Mouse (Mus musculus) hematopoietic stem cell, adult 5-6 weeks (primary cell): ENCODE data around the gene Glipr2. TPM values are rescaled to one million over a fixed set of nuclear protein-coding genes. Genes with fewer than 3 reads are reported as not detected.
A peak's percentile ranks its signal among the peaks of the same experiment; 100 is the strongest.

Experiments
- ATAC-seq, 2 experiments: fragments of 125-278 bp in 1 of 2; replicated peaks in 1 of 2; 2 replicates each; pipeline ENCODE4 v1.8.0; 2016 to 2017; ENCODE audit warnings: inconsistent platforms in 2 of 2, mild to moderate bottlenecking in 2 of 2, moderate number of reproducible peaks in 2 of 2, low read depth in 1 of 2, moderate TSS enrichment in 1 of 2; ENCODE audit not compliant: low FRiP score in 2 of 2, poor library complexity in 2 of 2, severe bottlenecking in 2 of 2, insufficient read depth in 1 of 2, low TSS enrichment in 1 of 2
- total RNA-seq: library from RNA; stranded (forward); fragments of 172-1452, 232-1000 nt; gene quantifications from 2 replicates; pipeline ENCODE4 v1.2.3, GENCODE M21; 2017

Gene Glipr2
- total RNA-seq, 1 experiment from 2014 or later: 40.2 TPM

DNA sequence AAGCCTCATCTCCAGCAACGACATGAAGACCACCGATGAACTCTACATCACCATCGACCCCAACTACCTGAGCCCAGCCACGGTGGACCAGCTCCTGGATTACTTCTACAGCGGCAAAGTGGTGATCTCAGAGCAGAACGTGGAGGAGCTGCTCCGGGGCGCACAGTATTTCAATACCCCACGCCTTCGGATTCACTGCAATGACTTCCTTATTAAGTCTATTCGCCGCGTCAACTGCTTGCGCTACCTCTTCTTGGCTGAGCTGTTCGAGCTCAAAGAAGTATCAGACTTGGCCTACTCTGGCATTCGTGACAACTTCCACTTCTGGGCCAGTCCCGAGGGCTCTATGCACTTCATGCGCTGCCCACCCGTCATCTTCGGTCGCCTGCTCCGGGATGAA, 26.6 kb downstream of the Glipr2 start:
- ATAC-seq: no peak

DNA sequence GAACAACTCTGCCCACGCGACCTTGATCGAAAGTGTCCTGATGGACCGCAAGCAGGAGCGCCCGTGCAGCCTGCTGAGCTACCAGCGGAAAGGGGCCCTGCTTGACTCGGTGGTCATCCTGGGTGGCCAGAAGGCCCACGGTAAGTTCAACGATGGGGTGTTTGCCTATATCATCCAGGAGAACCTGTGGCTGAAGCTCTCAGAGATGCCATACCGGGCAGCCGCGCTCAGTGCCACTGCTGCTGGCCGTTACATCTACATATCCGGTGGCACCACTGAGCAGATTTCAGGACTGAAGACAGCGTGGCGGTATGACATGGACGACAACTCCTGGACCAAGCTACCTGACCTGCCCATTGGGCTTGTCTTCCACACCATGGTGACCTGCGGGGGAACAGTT, 27.1 kb downstream of the Glipr2 start:
- no peak for ATAC-seq

DNA sequence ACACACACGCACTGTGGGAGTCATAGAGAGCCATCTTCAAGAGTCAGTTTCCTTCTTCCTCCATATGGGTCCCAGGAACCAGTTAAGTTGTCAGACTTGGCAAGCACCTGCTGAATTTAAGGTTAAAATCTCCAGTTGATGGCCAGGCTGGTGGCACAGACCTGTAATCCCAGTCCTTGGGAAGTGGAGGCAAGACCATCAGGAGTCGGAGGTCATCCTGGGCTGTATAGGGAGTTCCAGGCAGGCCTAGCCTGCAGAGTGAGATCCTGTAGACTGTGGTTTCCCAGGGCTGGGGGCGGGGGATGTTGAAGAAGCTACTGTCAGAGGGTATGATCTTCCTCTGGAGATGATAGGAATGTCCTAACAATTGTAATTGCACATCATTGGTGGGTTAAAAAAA, 31.8 kb downstream of the Glipr2 start:
- ATAC-seq: no peak

DNA sequence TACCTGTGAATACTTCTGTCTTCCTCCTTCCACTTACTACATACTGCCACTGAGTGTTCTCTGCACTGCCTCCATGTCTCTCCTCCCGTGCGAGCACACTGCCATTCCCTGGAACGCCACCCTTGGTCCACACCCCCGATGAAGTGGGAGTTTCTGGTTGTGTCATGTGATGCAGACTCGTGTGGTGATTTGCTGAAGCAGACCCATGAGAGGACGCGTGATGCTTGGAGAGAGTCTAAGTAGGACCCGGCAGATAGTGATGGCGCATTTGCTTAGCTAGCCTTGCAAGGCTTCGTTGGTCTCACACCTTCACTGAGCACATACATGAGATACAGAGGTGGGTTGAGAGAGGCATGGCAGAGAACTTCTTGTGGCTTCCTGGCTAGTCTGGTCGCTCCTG, 35.9 kb downstream of the Glipr2 start:
- no peak for ATAC-seq

DNA sequence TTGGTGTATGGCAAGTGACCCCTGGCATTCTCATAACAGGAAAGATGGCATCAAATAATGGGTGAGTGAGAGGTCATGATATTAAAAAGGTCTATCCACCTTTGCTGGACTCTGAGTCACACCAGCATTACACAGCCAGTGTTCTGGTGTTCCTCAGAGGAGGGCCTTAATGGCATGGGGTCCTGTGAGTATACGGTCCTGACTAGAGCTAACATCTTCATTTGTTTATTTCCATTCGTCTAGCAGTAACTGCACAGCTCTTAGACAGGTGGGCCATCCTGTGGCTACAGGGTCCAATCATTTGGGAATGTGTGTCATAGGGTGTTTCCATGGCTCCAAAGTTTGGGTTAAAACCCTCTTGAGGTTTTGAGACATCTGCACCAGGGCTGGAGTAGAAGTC, 37.1 kb downstream of the Glipr2 start:
- ATAC-seq: no peak

DNA sequence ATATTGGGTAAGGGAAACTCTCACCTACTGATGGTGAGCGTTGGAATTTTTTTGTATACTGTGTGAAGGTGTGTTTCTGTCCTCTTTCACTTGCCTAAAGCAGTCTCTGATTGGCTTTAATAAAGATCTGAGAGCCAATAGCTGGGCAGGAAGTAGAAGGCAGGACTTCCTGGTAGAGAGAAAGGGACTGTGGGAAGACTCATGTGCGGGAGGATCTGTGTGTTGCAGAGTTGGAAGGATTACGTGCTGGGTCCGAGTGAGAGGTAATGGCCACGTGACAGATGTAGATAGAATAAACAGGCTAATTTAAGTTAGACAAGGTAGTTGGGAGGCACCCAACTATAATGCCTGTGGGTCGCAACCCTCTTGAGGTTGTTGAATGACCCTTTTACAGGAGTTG, 46.4 kb downstream of the Glipr2 start:
- ATAC-seq: no peak; a peak in 1 of 4 replicates

DNA sequence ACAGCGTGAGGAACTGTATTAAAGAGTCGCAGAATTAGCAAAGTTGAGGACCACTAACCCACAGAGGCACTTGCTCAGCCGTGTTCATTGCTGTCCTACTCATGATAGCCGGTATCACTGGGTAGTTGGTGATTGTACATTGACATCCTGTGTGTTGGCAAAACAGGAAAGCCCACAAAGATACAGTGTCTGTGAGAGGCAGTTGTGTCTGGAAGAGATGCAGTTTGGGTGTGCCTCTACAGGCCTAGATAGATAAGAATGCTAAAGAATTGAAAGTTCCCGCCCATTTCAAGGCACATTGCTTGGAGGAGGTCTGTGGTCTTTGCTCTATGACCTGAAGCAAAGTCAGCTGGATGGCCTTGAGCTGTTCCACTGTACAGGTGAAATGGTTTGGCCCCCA, 46.9 kb downstream of the Glipr2 start, which contains the start of gene Clta:
TSS of gene Clta (plus strand) at position 327 of the 400 bp plus-strand sequence.
- peak in 1 of 2 experiments; percentile 48; a peak in 1 of 4 replicates for ATAC-seq

DNA sequence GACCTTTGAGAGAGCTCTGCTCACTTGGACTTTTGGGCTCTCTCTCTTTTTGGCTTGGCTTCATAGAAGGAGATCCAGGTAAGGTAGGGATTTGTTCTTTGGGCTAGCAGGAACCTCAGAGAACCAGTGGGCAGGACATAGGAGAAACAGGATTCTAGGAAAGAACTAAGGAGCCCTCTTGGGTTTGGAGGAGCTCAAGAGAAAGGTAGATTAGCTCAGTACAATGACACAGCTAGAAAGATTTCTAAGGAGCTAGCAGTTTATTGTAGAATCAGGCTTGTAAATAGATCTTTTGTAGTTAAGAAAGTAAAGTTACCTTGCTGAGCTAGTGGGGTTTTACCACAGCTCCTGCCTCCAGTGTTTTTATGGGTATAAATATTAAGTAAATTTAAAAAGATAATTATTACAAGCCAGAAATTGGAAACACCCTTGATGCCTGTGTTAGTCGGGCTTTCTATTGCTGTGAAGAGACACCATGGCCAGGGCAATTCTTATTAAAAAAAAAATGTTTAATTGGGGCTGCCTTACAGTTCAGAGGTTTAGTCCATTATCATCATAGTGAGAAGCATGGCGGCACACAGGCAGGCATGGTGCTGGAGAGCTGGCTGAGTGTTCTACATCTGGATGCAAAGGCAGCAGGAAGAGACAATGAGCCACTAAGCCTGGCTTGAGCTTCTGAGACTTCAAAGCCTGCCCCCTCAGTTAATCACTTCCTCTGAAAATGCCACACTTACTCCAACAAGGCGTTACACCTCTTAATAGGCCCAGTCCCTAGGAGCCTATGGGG, 47.6 kb downstream of the Glipr2 start:
- ATAC-seq: no peak

DNA sequence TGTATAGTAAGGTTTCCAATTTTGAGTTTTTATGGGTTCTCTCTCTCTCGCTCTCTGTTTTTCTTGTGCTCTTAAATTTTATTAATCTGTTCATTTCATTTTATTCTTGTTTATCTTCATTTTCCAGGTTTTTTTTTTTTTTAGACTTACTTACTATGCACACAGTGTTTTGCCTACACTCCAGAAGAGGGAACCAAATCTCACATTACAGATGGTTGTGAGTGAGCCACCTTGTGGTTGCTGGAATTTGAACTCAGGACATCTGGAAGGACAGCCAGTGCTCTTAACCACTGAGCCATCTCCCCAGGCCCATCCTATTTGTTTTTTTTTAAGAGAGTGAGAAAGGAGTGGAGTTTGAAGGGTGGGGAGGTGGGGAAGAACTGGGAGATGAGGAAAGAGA, 53.0 kb downstream of the Glipr2 start:
- no peak for ATAC-seq

DNA sequence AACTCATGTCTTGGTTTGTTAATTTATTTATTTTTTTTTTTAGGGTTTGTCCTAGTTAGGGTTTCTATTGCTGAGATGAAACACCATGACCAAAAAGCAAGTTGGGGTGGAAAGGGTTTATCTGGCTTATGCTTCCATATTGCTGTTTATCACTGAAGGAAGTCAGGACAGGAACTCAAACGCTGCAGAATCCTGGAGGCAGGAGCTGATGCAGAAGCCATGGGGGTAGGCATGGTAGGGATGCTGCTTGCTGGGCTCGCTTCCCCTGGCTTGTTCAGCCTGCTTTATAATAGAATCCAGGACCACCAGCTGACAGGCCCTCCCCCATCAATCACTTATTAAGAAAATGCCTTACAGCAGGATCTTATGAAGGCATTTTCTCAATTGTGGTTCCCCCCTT, 53.7 kb downstream of the Glipr2 start:
- no peak for ATAC-seq

DNA sequence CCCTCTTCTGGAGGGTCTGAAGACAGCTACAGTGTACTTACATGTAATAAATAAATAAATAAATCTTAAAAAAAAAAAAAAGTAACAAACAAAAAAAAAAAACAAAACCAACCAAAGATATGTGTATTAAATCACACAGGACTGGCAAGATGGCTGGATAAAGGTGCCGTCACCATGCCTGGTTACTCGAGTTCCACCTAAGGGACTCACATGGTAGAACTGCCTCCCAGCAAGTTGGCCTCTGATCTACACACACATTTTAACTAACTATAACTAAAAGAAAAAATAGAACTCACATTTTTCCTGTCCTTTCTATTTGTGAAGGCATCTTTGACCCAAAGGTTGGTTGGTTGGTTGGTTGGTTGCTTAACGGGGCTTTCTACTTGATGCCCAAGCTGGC, 54.6 kb downstream of the Glipr2 start:
- ATAC-seq: no peak

DNA sequence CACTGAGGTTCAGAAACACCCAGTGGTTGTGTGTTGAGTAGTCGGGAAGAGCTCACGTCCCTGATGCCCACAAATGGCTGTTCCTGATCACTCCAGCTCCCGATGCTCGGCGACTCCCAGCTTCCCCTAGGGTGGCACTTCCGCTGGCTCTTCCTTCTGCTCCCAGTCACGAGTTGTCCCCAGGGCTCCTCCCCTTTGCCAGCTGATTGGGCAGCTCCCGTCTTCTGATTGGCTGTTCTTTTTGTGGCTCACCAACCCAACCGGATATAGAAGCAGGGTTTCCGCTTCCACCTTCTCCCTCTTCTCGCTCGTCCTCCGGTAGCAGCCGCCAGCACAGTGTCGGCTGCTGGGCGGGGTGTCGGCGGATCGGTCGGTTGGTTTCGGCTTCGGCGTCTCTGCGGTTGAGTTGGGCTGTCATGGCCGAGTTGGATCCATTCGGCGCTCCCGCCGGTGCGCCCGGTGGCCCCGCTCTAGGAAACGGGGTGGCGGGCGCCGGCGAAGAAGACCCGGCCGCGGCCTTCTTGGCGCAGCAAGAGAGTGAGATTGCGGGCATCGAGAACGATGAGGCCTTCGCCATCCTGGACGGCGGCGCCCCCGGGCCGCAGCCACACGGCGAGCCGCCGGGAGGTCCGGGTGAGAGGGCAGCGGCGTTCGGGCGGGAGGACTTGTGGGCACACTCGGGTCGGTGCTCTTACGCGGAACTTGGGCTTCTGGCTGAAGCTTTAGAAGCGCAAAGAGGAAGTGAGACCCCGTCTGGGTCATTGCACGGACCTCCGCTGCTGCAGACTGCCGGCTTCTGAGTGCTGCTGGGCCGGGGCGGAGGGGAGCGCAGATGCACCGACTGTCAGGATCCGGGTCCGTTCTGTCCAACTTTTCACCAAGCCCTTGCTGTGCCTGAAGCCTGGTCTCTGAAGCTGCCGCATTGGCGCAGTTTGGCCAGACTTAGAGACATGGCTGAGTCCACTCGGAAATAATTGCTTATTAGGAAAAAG, 55.5 kb downstream of the Glipr2 start:
- ATAC-seq: peak; percentile 93 to 96

DNA sequence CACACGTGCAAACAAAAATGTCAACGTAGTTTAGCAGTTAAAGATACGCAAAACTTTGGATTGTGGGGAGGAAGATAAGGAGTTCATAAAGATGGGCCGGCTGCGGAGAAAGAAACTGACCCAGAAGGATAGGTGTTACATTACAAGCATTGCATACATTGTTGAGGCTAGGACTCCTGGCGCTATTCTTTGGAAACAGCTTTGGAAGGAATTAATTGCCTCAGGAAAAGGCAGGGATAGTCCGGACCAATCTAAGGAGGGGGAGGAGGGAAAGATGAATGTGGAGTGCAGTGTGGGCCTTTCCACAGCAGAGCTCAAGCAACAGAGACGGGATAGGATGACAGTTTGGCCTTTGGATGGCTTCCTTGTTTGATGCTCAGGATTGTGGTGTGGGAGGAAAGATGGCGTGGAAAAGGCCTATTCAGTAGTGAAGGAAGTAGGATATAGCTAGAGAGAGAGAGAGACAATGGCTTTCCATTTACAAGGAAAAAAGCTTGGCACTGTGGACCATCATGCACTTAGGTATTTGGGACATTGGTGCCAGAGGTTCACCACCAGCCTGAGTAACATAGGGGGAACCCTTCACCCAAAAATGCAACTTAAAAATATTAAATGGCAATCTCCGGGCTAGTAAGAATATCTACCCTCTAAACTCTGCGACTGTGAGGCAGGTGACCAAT, 56.3 kb downstream of the Glipr2 start:
- ATAC-seq: no peak

DNA sequence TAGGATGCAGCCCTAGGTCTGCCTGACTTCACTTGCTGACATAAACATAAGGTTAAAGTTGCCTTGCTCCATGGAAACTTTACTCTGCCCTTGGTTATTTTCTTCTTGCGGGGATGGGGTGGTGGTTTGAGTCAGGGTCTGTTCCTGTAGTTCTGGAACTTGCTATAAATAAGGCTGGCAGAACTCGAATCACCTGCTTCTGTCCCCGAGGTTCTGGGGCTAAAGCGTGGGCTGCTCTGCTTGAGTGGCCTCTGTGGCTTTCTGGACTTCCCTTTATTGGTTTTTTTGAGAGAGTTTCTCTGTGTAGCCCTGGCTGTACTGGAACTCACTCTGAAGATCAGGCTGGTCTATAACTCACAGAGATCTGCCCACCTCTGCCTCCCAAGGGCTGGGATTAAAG, 58.9 kb downstream of the Glipr2 start:
- no peak for ATAC-seq

DNA sequence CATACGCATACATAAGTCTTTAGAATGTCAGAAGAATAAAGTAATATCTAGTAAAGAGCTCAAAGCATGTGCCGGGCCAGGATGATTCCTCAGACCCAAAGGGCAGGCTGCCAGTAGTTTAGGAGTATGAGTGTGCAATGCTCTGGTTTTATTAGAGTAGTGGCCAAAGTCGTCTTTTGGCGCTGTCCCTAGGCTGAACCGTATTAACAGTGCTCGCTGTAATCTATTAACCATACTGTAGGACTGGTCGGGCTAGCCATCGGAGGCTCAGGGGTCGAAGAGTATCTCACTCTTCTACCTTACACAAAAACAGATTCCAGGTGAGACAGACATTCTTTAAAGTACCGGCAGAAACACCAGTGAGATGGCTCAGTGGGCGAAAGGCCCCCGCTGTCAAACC, 59.6 kb downstream of the Glipr2 start:
- ATAC-seq: no peak

DNA sequence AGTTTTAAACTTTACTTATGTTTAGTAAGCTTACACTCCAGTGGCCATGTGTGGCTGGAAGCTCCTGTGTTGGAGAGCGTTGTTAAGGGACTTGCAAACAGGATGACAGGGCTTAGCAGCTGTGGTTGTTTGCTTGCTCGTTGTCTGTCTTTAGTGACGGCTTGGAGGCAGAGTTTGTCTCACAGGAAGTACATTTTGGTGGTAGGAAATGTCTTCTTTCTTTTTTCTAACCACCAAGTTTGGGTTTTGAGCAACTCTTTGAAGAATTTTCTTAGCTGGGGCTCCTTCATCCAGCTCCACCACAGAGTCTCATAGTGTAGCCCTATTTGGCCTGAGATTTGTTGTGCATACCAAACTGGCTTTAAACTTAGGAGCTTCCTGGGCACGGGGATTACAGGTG, 65.1 kb downstream of the Glipr2 start:
- peak; percentile 37 to 45; a peak in 2 of 4 replicates for ATAC-seq

DNA sequence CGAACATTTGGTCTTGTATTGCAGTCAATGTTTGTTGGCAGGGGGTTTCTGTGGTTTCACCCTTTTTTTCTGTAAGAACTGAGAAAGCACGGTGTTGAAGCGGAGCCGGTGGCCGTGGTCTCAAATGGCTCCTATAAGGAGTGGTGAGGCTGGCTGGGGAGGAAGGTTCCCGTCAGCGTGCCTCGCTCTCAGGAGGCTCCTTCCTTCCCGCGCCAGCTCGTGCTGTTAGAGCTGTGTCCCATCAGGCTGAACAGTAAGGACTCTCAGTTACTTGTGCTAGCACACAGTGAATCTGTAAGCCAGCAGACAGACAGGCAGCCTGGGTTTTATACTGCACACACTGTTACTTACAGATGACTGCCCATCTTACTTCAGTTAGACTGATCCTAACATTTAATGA, 65.6 kb downstream of the Glipr2 start:
- no peak for ATAC-seq

DNA sequence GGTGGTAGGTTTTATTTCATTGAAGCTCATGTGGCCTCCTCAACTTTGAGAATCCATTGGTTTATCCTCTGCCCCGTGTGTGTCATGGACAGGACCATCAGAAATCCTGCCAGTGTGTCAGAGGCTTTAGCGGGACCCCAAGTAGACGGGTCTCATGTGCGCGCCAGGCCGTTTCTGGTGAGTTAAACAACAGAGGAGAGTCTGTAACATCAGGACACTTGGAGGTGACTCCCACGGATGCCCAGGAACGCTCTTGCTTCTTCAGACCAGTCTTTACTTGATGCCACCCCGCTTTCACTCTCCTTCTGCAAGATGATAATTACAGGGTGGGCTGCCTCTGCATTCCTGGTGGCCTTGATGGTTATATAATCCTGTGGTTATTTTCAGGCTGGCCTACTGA, 66.5 kb downstream of the Glipr2 start:
- ATAC-seq: no peak
